Mouse (Mus musculus): Measurements from ENCODE around the gene Gls2.

Gene Gls2

DNA sequence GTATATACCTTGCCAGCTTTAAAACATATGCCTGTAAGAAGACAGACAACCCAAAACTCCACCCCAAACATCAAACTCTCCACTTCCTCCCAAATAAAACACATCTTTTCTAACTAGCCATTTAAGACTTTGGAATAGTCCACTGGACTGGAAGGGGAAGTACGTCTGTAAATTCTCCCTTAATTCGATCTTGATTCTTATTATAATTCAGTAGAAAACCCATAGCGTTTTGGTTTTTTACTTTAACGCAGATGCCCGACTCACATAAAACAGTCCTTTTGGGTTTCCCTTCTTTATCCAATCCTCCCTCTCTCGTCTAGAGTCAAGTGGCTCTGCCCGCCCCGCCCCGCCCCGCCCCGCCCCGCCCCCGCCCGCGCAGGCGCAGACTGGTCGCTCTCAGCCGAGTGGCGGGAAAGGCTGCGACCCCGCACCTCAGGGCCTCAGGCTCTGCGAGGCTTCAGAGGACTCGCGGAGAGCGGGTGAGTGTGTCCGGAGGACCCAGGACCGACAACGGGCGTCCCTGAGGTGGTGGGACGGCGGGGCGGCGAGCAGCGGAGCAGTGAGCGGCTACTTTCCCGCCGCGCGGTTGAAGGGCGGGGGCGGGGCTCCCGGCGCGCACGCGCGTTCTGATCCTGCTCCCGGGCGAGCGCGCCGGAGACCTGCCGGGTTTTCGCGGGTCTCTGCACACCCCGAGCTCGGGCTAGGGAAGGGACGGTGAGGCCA, 37.6 kb downstream of the Gls2 start, which contains the start of gene Timeless:
Gene Timeless, plus strand, starts transcription at position 369 of the 723 bp plus-strand sequence.
- DNase-seq (ENCODE audit: low read depth, low spot score): no peak

DNA sequence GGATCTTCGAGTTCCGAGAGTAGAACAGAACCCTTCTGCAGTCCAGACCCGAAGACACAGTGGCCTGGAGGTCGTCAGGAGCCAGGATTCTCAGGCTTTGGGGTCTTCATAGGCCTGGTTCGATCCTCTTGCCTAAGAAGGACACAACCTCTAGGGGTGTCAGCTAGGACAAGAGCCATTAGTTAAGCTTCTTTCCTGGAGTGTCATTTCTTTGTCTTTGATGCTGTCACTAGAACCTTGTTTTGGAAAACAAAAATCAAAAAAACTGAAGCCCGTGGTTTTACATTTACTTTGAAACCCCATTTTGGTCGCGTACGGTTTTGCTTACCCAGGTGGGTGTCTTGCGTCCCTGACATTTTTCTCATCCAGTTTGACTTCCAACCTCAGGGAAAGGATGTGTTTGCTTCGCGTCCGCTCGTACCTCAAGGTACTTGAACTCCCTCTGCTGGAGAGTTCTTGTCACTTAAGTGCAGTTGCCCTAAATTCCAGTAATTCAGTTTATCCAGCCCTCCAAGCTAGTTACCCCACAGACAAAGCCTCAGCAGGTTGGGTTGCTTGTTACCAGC, 38.2 kb downstream of the Gls2 start:
- no peak for DNase-seq (ENCODE audit: low read depth, low spot score)

GRCm38 (mm10) chr10:128236321-128236720, 42.1 kb downstream of the Gls2 start:
- DNase-seq (ENCODE audit: low read depth, low spot score): no peak

- DNase-seq (ENCODE audit: low read depth, low spot score): no peak
These were observed 43.7 kb downstream of the Gls2 start for GRCm38 (mm10) chr10:128237807-128238480.

GRCm38 (mm10) chr10:128239140-128239539, 44.9 kb downstream of the Gls2 start:
- DNase-seq (ENCODE audit: low read depth, low spot score): no peak

DNA sequence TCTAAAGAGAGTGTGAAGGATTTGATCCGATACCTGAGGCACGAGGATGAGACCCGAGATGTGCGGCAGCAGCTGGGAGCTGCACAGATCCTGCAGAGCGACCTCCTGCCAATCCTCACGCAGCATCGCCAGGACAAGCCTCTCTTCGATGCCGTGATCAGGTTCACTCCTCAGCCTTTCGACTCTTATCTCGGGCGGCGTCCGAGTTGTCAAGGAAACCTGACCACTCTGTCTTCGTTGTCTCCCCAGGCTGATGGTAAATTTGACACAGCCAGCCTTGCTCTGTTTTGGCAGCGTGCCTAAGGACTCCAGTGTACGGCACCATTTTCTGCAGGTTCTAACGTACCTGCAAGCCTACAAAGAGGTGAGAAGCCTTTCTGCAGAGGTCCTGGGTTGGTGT, 45.9 kb downstream of the Gls2 start:
- no peak for DNase-seq (ENCODE audit: low read depth, low spot score)

- DNase-seq (ENCODE audit: low read depth, low spot score): no peak
These were observed 49.0 kb downstream of the Gls2 start for GRCm38 (mm10) chr10:128243252-128243651.

- no peak for DNase-seq (ENCODE audit: low read depth, low spot score)
These were observed 49.9 kb downstream of the Gls2 start for GRCm38 (mm10) chr10:128244121-128244520.

DNA sequence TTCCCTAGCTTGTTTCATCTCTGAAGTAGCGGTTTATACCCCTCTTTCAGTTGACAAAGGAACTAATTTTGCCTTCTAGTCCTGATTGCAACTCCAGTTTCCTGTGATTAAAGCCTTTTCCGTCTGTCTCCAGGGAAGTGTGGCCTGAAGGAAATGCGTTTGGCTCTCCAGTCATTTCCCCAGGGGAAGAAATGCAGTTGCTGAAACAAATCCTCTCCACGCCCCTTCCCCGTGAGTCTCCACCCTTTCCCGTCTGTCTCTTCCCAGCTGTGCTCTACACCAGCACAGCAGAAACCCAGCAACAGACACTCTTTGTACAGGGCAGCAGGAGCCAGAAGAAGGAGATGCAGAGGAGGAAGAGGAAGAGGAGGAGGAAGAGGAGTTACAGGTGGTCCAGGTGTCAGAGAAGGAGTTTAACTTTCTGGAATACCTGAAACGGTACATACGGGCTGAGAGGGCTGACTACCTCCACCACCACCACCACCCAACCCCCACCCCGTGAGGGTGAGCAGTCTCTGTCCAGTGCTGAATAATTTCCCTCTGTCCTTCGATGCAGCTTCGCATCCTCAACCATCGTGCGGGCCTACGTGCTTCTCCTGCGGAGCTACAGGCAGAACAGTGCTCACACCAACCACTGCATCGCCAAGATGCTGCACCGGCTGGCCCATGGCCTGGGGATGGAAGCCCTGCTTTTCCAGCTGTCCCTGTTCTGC, 52.9 kb downstream of the Gls2 start:
- DNase-seq (ENCODE audit: low read depth, low spot score): no peak

DNA sequence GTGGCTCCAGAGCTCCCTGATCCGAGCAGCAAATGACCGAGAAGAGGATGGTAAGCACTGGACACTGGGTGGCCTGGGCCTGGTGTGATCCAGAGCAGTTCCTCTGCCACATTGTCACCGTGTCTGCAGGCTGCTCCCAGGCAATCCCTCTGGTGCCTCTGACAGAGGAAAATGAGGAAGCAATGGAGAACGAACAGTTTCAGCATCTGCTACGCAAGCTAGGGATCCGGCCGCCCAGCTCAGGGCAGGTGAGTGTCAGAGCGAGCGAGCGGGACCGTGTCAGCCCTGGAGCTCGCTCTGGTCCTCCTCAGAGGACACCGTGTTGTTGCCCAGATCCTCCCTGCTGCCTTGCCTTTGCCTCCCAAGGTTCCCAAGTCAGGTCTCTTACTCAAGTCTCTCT, 56.3 kb downstream of the Gls2 start:
- DNase-seq (ENCODE audit: low read depth, low spot score): no peak

- no peak for DNase-seq (ENCODE audit: low read depth, low spot score)
These were observed 59.5 kb downstream of the Gls2 start, which contains the start of gene Apon for GRCm38 (mm10) chr10:128253677-128254255. Gene Apon, plus strand, starts transcription at chr10:128254096.

DNA sequence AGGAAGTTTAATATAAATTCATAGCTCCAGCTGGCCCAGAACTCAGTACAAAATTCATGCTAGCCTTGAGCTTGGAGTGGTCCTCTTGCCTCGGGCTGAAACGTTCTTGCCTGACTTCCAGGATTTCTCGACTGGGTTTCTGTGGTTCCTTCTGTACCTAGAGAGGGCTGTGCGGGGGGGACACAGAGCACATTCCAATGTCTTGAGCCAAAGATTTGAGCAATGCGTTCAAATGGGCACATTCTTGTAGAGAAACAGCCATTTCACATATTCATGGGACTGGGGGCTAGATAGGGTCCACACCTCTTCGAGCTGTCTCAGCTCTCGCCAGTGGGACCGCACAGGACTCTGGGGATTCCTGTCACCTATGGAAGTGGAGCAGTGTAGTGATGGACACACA, 61.7 kb downstream of the Gls2 start:
- no peak for DNase-seq (ENCODE audit: low read depth, low spot score)

- no peak for DNase-seq (ENCODE audit: low read depth, low spot score)
These were observed 62.1 kb downstream of the Gls2 start for GRCm38 (mm10) chr10:128256328-128256727.

GRCm38 (mm10) chr10:128258953-128259352, 64.7 kb downstream of the Gls2 start:
- no peak for DNase-seq (ENCODE audit: low read depth, low spot score)

Data from WW6 (cell line).